9 mouse cellular contexts compared by ENCODE assay signal in the genomic region with DNA sequence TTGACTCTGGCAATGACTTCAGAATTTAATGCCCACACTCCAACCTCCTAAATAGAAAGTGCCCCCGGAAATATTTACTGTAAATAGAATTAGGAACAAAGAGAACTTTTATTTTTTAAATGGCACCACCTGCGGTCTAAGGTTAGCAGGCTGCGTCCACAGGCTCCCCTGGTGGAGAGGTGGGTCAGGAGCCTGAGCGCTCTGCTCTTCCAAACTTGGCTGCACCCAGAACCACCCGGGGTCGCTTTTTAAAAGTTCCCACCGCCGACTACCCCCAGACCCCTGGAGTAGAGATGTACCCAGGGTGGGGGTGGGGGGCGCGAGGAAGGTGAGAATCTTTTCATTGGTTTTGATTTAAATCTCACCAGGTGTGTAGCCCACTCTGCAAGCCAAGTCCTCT. TPM values are rescaled to one million over a fixed set of nuclear protein-coding genes. Genes with fewer than 3 reads are reported as not detected.
A peak's percentile ranks its signal among the peaks of the same experiment; 100 is the strongest.
DNase-seq lines count a peak whose midpoint lies in the region; ATAC-seq and TF ChIP-seq lines count a peak whose summit lies in the region.
"Had no signal": no experiment of that assay in that cellular context is flagged by ENCODE, and none has a peak within 500 bp of the region (broad histone marks: within the 10 kb centered on the region; RNA-seq: fewer than 3 reads in every experiment).

No protein-coding gene starts in this region.

- peak overlapping the region; percentile 85 for H3K27ac ChIP-seq in heart, embryonic 12.5 days (ENCODE audit: poor library complexity, severe bottlenecking)
- H3K27ac ChIP-seq in hindbrain, embryonic 10.5 days = no peak overlapping the region
- no peak overlapping the region for H3K27ac ChIP-seq in midbrain, embryonic 10.5 days (replicated peaks)
- H3K27ac ChIP-seq in thymus, adult 2 months (ENCODE audit: control insufficient read depth, insufficient read depth, low read length) = no peak overlapping the region

- H3K27me3 ChIP-seq in heart, embryonic 12.5 days (replicated peaks) = no peaks in the 10 kb centered on the region
- peaks cover 62% of the 10 kb centered on the region for H3K27me3 ChIP-seq in hindbrain, embryonic 10.5 days (ENCODE audit: insufficient read depth, poor library complexity, severe bottlenecking)
- H3K27me3 ChIP-seq in midbrain, embryonic 10.5 days (ENCODE audit: low read depth, poor library complexity, severe bottlenecking) = peaks cover 62% of the 10 kb centered on the region
- peaks cover 13% of the 10 kb centered on the region for H3K27me3 ChIP-seq in thymus, adult 2 months (ENCODE audit: control insufficient read depth, insufficient read depth, low read length)
- H3K27me3 ChIP-seq: CH12.LX had no signal

- no peak for ATAC-seq in heart, embryonic 12.5 days (ENCODE audit: insufficient number of reproducible peaks, low FRiP score)

- peak overlapping the region; percentile 82 for H3K4me2 ChIP-seq in heart, embryonic 12.5 days

- peaks cover 55% of the 10 kb centered on the region for H3K4me1 ChIP-seq in heart, embryonic 12.5 days (replicated peaks)
- peaks cover 21% of the 10 kb centered on the region for H3K4me1 ChIP-seq in hindbrain, embryonic 10.5 days (replicated peaks)
- H3K4me1 ChIP-seq in midbrain, embryonic 10.5 days = peaks cover 17% of the 10 kb centered on the region
- H3K4me1 ChIP-seq in thymus, adult 2 months (replicated peaks; ENCODE audit: control insufficient read depth, insufficient read depth, low read length) = peaks cover 4% of the 10 kb centered on the region; the same call in 1 of the 2 replicates

- DNase-seq in heart, adult 8-10 months (ENCODE audit: low spot score) = no peak
- peak; percentile 27 for DNase-seq in Muller cell, postnatal 12 days (ENCODE audit: inconsistent ontology term)
- no peak for DNase-seq in hindbrain, embryonic 10.5 days (ENCODE audit: low spot score)
- no peak for DNase-seq in midbrain, embryonic 10.5 days (ENCODE audit: low spot score)
- DNase-seq in layer of hippocampus, adult 9-10 months (ENCODE audit: low spot score) = no peak
- DNase-seq in urinary bladder, postnatal 10 days (ENCODE audit: low spot score) = no peak
- DNase-seq in thymus, adult 2 months = no peak

- no peak for TF ChIP-seq CTCF in thymus, adult 2 months (IDR thresholded peaks at IDR 0.05; ENCODE audit: borderline replicate concordance, control insufficient read depth, extremely low read depth, insufficient read depth, low read length, poor library complexity)

- H3K4me3 ChIP-seq in heart, embryonic 12.5 days = peak overlapping the region; percentile 90
- peak overlapping the region; percentile 69 for H3K4me3 ChIP-seq in hindbrain, embryonic 10.5 days
- H3K4me3 ChIP-seq in midbrain, embryonic 10.5 days = peak overlapping the region; percentile 76
- H3K4me3 ChIP-seq in thymus, adult 2 months (ENCODE audit: control insufficient read depth, insufficient read depth, low read length) = no peak overlapping the region

- H3K36me3 ChIP-seq in heart, embryonic 12.5 days = peaks cover 6% of the 10 kb centered on the region
- H3K36me3 ChIP-seq in hindbrain, embryonic 10.5 days = no peaks in the 10 kb centered on the region
- no peaks in the 10 kb centered on the region for H3K36me3 ChIP-seq in midbrain, embryonic 10.5 days
- H3K36me3 ChIP-seq in thymus, adult 2 months (ENCODE audit: control insufficient read depth, insufficient read depth, low read length) = no peaks in the 10 kb centered on the region

- peak overlapping the region; percentile 85 for H3K9ac ChIP-seq in heart, embryonic 12.5 days

- H3K9me3 ChIP-seq in heart, embryonic 12.5 days (replicated peaks) = no peaks in the 10 kb centered on the region; the same call in 1 of the 2 replicates
- H3K9me3 ChIP-seq in hindbrain, embryonic 10.5 days = no peaks in the 10 kb centered on the region
- H3K9me3 ChIP-seq in midbrain, embryonic 10.5 days (replicated peaks) = no peaks in the 10 kb centered on the region; the same call in 1 of the 2 replicates

- WGBS in heart, embryonic 12.5 days = 0% methylated on average over 10 of the region's 10 CpGs
- 1% methylated on average over 10 of the region's 10 CpGs for WGBS in hindbrain, embryonic 10.5 days
- WGBS in midbrain, embryonic 10.5 days = 2% methylated on average over 10 of the region's 10 CpGs
- WGBS in thymus, adult 2 months = 9% methylated on average over 10 of the region's 10 CpGs

- TF ChIP-seq POLR2A in thymus, adult 2 months (IDR thresholded peaks at IDR 0.05; ENCODE audit: control insufficient read depth, extremely low read depth, insufficient read depth, low read length, poor library complexity) = no peak

RNA-seq across cellular contexts. Expression of a gene that starts 0.9 kb away (rescaled TPM):
- polyA plus RNA-seq in heart, embryonic 12.5 days (2016; fragmentation: Nextera tagmentation; extraction: Ambion mirVana) = 54.6 and 57.2 TPM in 2 replicates
- 10 to 100 TPM; 28.4 to 41.6 (median 30.4) TPM for total RNA-seq in heart, adult 8-10 months (2022)
- 5.7 and 6.7 TPM in 2 replicates for polyA plus RNA-seq in hindbrain, embryonic 10.5 days (2016; fragmentation: Nextera tagmentation; extraction: Ambion mirVana)
- polyA plus RNA-seq in midbrain, embryonic 10.5 days (2016; fragmentation: Nextera tagmentation; extraction: Ambion mirVana) = 6.3 and 6.5 TPM in 2 replicates
- polyA plus RNA-seq in thymus, adult 2 months (2012; rRNA removed) = 2.7 and 2.8 TPM in 2 replicates
- total RNA-seq: CH12.LX had no signal
